Mouse (Mus musculus): ENCODE results near the gene Dlg5.

- no peak for TF ChIP-seq GATA1 (IDR thresholded peaks at IDR 0.05; ENCODE audit: borderline replicate concordance, low read length)
- TF ChIP-seq FLI1 (IDR thresholded peaks at IDR 0.05; ENCODE audit: low read length): no peak
Observed at GRCm38 (mm10) chr14:24181811-24182506, 63.8 kb downstream of the Dlg5 start.
